Mouse (Mus musculus) E14TG2a.4 (cell line): ENCODE measurements at regions not wholly inside any gene's neighbourhood (a gene's known extent, or its start where the extent isn't known, plus 50 kb on each side); places are given as distances from the start of the nearest gene placed in this dataset.

Source experiments
- CTCF ChIP-seq: conservative IDR thresholded peaks from 2 replicates; pipeline ENCODE4 v1.5.1; 2014; ENCODE audit warnings: low read length
- NANOG ChIP-seq: IDR thresholded peaks from 2 replicates; pipeline ENCODE4 v1.6.1; 2014; ENCODE audit warnings: borderline replicate concordance, low read length, mixed read lengths
- POU5F1 ChIP-seq: IDR thresholded peaks from 2 replicates; pipeline ENCODE4 v1.6.1; 2014; ENCODE audit warnings: low read length, borderline replicate concordance

DNA sequence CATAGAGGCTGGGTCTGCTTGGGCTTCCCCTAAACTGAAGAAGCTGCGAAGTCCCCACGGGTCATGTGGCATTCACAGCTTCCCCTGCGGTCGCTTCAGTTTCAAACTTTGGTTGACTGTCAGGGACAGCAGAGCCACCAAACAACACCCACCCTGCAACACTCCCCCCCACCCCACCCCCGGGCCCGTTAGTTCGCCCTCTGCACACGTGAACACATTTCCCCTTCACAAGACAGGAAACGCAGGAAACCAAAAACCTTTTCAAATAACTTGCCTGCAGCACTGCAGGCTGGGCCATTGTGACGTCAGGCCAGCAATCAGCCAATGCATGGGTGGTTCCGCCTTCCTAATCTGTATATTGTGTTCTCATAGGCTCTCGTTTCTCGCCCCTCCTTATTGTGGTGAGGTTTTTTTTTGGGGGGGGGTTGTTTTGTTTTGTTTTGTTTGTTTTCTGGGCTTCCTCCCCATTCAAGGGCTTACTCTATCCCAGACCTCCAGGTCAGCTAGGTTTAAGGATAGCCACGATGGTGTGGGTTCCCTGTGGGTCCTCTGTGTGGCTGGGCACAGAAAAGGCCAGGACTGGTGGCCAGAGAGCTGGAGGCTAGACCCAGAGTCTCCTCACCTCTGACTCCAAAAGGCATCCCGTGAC, 82.2 kb upstream of the Med13l start:
- TF ChIP-seq CTCF (no peak), NANOG (no peak), POU5F1 (no peak)
